Mouse (Mus musculus) cerebellum, adult (tissue): ENCODE measurements at regions not wholly inside any gene's neighbourhood (a gene's known extent, or its start where the extent isn't known, plus 50 kb on each side); places are given as distances from the start of the nearest gene placed in this dataset.
"Not testable (repeated sequence)": the region's sequence is repeated elsewhere in the genome, so short reads cannot be mapped to it uniquely, and the experiment has no call there.

Source experiments
- ATAC-seq: cut with Nextera tagmentation; 2 replicates; pipeline ENCODE4 v1.9.2; 2017; ENCODE audit warnings: mild to moderate bottlenecking, moderate library complexity, mixed read lengths; ENCODE audit not compliant: insufficient number of reproducible peaks, low FRiP score, low TSS enrichment

DNA sequence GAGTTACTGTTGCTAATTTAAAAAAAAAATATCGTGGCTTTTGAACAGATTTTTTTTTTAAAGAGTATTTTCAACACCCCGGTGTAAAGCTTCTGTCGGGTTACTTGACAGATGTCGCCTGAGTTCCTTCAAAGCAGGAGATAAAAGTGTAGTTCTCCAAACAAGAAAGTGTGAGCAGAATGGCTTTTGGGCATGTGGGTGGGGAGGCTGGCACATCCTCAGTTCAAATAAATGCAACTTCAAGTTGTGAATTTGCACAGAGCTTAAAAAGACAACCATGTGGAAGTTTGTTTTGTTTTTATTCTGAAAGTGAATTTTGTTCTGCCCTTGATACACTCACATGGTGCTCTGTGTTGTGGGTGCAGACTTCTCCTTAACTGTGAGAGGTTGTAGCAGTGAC, 612.9 kb downstream of the Anxa1 start:
- ATAC-seq, result no peak

DNA sequence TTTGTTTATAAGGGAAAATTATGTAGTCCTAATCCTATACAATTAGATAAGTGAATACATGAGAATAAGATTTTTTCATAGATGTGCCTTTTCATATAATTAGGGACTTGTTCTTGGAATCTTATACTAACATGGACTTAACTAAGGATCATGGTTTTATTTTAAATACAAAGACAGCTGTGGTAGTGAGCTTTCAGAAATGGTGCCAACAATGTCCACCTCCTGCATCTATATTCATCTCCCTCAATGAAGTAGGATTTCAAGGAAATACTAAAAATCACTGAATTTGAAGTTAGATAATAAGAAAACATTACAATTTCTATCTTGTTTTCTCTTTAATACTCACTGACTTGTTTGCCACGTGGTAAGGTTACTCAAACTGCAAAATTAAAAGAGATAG, 619.8 kb downstream of the Anxa1 start:
- ATAC-seq, result no peak

DNA sequence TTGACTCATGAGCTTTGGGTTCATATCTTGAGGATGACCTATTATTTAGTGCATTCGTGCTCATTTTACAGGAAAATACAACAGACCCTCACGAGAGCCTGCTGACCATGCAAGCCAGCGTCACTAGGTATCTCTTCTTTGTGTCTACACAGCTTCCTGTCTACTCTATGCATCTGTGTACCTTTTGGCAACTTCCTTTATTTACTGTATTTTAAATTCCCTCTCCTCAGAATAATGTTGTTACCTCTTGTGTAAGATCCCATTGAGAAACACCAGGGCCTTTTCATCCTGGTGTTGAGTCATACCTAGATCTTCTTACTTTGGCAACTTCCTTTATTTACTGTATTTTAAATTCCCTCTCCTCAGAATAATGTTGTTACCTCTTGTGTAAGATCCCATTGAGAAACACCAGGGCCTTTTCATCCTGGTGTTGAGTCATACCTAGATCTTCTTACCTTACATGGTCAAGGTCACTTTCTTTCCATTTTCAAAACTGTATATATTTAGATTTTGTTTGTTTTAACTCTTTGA, 639.1 kb upstream of the Rorb start:
- not testable (repeated sequence) for ATAC-seq

DNA sequence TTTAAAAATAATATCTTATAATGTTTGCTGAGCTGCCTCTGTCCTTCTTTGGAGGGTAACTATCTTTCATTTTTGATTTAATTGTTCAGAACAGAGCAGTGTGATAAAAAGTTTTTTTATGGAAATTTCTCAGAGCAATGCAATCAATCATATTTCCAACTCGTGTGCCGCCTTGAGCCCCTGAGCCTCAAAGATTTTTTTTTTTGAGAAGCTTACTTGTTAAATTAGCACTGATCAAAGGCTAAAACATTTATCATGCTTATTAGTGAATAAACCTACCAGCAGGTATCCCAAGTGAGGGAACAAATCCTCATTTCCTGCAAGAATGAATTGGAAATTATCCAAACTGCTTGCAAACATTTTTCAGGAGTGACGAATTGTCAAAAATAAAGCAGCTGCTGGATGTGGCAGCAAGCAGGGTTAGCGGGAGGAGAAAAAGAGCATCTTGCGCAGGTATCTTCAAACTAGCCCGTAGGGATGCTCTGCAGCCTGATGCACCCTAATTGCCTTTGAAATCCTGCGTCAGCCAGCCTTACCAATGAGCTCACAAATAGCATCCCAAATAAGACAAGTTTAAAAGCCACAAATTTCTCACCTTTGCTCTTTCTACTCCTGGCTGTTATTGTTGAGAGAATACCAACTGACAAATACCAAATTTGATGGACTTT, 637.0 kb upstream of the Rorb start:
- no peak for ATAC-seq

DNA sequence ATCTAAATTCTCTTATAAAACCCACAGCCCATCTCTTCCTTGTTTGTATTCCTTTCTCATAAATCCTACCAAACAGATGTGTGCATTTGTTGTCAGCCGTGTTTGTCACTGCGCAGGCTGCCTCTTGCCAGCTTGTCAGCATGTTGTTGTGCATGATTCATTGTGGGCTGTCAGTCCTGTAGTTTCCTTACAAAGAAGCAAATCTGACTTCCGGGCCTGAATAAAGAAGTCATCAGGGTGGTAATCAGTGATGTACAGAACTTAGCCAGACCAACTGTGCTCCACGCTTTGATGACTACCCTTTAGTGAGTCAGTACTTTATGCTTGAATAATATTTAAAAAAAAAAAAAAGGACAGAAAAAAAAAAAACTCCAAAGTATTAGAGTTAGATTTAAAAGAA, 608.9 kb upstream of the Rorb start:
- ATAC-seq, result no peak
